Mouse (Mus musculus) right cerebral cortex, postnatal 36 days (tissue): Measurements from ENCODE around the gene Ublcp1.

Source experiments
- DNase-seq, 2 experiments: peaks; one replicate each; pipeline ENCODE4 v3.0.0; 2022; ENCODE audit warnings: low spot score in 2 of 2, mixed read lengths in 1 of 2

The Ublcp1 gene

DNA sequence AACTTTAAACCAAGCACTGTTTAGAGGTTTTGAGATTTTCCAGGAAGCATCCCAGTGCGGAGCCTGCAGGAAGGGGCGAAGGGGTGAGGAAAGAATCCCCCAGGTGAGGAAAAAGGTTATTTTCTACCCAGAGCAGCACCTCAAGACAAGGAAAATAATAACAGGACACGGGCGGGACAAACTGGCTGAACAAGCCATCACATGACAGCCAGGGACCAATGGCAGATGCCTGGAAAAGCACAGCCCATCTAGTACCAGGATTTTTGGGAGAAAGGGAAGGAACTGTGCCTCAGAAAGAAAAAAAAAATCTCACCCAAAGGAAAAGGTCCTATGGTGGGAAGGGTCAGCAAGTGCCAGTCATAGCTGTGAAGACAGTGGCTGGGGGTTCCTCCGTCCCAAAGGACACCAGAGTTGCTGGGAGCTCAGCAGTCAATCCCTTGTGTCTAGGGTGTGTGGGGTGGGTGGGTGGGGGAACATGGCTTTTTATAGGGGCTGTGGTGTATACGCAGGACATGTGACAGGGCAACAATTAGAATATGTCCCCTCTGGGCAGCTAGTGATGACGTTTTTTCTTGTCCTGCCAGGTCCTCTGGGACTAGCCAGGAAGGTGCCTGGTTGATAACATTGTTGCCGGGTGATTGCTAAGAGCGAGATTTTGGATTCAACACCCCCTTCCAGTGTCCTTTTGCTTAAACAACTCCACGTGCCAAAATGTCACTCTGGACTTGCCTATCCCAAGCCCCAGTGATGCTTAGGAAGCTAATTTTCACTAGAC lies 47.8 kb downstream of the Ublcp1 start:
- no peak for DNase-seq

DNA sequence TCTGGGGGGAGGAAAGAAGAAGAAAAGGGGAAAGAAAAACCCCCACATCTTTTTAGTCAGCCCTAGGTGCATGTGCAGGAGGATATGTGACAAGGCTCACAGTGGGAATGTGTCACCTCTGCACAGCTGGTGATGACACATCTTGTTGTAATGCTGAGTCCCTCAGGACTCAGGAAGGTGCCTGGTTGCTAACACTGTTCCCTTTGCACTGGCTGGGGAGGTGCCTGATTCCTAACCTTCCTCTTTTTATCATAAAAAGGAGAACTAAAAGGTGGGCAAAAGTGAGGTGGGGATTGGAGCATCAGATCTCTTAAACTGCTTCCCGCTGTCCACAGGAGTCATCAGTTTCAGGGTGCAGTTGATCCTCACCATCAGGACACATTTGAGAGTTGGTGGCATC lies 52.9 kb downstream of the Ublcp1 start:
- DNase-seq = no peak

GRCm38 (mm10) chr11:44414605-44415004 lies 55.7 kb downstream of the Ublcp1 start:
- no peak for DNase-seq

DNA sequence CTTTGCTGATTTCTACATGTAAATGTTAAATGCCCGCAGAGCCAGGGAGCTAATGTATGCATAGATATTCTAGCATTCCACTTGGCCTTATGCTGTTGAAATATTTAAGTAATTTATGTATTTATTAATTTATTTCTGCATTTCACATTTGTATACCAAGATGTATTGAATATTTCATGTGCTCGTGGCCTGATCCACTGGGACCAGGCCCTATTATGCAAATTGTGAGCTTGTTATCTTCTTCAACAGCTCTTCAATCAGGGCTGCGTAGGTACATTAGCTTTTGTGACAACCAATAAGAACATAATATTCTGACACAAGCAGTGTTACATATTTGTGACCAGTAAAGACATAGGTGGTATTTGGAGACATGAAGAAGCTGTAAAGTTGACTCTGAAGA lies 56.9 kb downstream of the Ublcp1 start:
- DNase-seq = no peak

- DNase-seq = no peak
Measured at GRCm38 (mm10) chr11:44412276-44412675, 58.0 kb downstream of the Ublcp1 start.

DNA sequence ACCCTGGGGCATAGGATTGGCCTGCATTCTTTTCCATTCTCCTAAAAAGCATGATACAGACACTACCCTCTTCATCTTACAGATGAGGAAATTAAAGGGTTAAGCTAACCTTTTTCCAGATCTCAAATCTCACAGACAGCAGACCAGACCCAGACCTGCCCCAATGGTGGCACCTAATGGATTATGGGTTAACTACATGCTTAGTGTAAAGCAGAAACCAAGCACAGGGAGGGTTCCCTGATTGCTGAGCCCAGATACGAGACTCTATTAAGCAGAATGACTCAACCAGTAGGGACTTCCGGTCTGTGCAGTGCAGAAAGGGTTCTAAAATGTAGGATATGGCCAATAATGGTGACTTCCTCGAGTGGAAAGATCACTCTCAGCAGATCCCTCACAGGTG lies 59.9 kb downstream of the Ublcp1 start:
- DNase-seq = no peak

DNA sequence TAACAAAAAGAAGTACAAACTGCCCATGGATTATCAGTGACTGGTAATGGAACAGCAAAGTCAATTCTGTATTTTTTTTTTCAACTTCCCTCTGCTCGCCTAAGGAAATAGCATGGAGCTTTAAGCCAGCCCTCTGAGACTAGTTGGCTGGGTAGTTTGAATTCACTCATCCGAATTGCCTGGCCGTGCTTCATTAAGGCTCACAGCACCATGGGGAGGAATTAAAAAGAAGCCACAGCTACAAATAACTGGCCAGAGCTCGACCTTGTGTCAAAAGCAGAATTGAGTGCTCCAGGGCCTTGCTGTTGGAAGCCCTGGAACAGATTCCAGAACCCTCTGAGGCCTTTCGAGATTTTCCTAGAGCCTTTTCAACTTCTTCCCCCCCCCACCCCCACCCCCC lies 61.7 kb downstream of the Ublcp1 start:
- no peak for DNase-seq

DNA sequence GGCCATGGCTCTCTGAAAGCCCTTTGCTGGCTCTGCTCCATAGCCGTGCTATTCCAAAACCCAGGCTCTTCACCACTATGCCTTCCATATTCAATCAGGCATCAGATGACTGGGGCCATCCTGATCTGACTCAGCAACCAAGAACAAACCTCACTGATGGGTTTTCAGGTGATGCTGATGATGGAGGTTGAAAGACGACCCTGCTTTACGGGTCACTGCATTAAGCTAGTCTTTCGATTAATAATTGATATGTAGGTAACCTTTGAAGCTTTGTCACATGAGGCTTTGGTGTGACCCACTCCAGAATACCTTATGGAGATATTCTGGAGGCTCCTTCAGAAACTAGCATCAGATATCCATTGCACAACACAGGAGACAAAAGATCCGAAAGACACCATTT lies 63.8 kb downstream of the Ublcp1 start:
- DNase-seq = no peak

GRCm38 (mm10) chr11:44405961-44406360 lies 64.3 kb downstream of the Ublcp1 start:
- no peak for DNase-seq

GRCm38 (mm10) chr11:44405113-44405512 lies 65.2 kb downstream of the Ublcp1 start:
- DNase-seq = no peak
